Mouse (Mus musculus): ENCODE measurements at regions not wholly inside any gene's neighbourhood (a gene's known extent, or its start where the extent isn't known, plus 50 kb on each side); places are given as distances from the start of the nearest gene placed in this dataset.
"Not testable (repeated sequence)": the region's sequence is repeated elsewhere in the genome, so short reads cannot be mapped to it uniquely, and the experiment has no call there.

DNA sequence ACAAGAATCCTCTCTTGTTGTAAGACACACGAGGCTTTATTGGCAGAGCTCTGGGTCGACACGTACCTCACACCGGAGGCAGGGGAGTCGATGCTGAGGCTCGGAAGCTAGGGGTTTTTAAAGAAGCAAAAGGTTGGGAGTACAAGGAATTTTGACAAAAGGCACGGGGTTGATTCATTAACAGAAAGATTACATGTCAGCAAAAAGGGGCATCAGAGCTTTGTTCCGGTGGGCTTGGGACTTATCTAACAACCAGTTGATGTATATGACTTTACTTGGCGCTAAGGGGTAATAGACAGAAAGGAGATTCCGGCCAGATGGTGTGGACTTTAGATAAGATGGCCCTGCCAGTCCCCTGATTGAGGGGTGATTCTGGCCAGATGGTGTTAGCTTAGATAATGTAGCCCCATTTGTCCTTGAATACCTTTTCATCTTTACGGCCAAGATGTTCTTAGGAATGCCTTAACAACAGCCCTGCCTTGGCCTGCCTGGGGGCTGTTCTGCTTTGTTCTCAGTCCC, 218.3 kb downstream of the Gm31371 start:
- not testable (repeated sequence) for DNase-seq (ENCODE audit: extremely low spot score in 1 of 2, low spot score in 1 of 2)

DNA sequence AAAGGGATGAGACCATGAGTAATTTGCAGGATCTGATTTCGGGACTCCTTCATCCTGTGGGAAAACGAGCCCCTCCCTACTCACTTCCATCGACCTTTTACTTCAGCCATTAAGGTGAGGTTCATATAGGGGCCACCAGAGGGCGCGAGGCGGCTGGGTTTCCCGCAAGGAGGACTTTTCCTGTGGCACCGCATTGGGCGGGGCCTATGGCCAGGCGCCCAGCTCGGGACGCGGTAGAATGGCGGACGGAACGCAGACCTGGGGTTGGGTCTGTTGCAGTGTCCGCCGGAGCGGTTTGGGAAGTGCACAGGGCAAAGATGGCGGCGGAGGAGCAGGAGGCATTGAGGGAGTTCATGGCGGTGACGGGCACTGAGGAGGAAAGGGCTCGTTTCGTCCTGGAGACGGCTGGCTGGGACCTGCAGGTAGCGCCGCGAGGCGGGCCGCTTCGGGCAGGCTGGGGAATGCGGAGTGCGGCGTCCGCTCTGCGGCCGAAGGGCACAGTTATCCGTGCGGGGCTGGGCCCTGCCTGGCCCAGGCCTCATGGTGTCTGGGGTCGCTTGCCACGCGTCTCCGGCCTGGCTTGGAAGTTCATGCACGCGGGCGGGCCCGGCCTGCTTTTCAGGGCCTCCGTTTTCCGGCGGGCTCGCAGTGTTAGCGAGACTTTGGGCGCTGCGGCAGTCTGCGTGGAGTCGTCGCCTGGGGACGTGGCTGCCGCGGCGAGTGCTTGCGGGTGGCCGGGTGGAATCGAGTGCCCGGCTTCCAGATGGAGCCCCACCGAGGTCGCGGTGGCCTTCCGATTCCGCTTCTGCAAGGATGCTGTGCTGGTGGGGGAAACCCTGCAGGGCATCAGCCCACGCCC, 219.1 kb downstream of the Gm31371 start:
- DNase-seq (ENCODE audit: extremely low spot score in 1 of 2, low spot score in 1 of 2) = peak; percentile 100

DNA sequence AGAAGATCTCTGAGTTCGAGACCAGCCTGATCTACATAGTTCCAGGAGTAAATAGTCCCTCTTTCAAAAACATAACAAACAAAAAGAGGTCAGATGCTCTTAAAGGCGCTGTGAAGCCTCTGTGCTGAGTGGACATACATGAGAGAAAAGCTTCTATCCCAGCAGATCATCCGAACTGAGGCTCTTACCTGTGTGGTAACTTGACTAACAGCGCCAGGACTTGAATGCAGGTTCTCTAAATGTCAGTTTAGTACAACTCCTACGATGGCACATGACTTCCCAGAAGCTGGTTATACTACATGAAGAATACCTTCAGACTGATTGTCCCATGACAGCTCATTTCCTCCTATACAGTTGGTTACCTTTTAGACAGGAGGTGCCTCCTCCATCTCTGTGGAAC, 220.4 kb downstream of the Gm31371 start:
- not testable (repeated sequence) for DNase-seq (ENCODE audit: extremely low spot score in 1 of 2, low spot score in 1 of 2)

DNA sequence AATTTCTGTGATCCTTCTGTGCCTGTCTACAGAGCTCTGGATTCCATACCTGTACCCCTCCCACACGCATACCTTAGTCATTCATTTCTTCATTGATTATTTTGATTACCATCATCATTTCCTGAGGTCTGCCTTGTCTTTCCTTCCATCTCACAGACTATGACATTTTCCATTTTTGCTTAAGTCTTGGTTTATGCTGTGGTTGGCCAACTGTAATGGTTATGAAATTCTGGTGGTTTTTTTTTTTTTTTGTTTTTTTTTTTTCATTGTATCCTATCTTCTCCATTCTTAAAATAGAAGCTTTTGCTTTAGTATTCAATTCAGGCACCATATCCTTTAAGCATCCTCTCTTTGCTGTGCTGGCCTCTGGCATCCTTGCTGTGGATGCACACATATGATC, 227.4 kb downstream of the Gm15319 start:
- not testable (repeated sequence) for DNase-seq (ENCODE audit: extremely low spot score in 1 of 2, low spot score in 1 of 2)

DNA sequence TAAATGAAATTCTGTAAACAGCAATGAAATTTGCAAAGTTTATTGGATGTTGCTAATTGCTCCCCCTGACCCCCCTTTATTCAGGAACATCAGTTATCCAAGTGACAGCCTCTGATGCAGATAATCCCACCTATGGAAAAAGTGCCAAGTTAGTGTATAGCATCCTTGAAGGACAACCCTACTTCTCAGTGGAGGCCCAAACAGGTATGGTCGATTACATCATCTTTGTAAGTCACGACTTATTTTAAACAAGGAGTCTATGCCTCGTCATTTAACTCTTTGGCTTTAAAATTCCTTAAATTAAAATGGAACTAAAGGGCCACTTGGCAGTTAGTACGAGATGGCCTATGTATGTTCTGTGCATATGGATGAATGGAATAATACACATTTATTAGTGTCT, 217.6 kb downstream of the Gm15319 start:
- DNase-seq (ENCODE audit: extremely low spot score in 1 of 2, low spot score in 1 of 2) = not testable (repeated sequence)

DNA sequence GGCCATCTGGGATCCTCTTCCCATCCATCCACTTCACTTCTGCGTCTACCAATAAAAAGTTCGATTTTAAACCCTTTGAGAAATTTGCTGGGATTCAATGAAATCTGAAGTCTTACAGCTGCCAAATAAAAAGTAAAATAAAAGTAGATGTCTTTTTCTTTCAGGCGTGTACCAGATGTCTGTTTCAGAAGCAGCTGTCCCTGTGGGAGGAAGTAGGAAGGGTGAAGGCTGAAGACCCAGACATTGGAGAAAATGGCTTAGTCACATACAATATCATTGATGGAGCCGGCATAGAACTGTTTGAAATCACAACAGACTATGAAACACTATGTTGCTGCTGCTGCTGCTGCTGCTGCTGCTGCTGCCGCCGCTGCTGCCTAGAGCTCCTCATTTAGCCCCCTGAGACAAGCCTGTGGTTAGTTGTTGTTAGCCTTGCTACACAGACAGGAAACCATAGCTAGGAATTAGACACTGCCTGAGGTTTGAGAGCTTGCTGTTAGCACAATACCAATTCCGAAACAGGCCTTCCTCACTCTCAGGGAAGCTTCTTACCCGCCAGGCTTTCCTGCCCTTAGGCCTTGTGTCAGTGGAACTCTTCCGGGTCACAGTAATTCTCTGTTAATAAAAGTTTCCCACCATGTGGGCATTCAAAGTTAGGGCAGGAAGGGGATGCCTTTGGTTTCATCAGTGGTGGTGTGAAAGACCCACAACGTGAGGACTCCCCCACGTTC, 211.5 kb downstream of the Gm15319 start:
- peak in 1 of 2 experiments; percentile 59 for DNase-seq (ENCODE audit: extremely low spot score in 1 of 2, low spot score in 1 of 2)

DNA sequence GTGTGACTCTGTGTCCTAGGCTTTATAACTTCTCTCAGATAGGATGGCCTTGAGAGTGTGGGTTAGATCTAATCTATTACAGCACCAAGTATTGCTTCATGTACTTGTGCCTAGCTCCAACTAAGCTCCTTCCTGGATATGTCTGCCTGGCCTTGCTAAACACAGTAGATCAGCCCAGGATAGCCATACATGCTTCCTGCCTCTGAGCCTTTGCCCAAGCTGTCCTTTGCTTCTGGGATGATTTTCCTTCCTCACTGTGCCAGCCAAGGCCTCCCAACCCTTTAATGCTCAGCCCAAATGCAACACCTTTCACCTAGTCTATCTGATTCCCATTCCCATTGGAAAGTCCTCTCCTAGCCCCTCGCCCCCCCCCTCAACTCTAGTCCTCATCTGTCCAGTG, 208.9 kb downstream of the Gm15319 start:
- not testable (repeated sequence) for DNase-seq (ENCODE audit: extremely low spot score in 1 of 2, low spot score in 1 of 2)
